Mouse (Mus musculus) mouse trophoblast stem cell (cell line): ENCODE measurements at regions not wholly inside any gene's neighbourhood (a gene's known extent, or its start where the extent isn't known, plus 50 kb on each side); places are given as distances from the start of the nearest gene placed in this dataset.

Source experiments
- in situ Hi-C, 2 experiments: fragments of 300-500 bp; cut with MseI, MboI; formaldehyde crosslinking; loops; 2 replicates in 1 of 2; 3 replicates in 1 of 2; pipeline ENCODE4 v1.15.1; 2025

DNA sequence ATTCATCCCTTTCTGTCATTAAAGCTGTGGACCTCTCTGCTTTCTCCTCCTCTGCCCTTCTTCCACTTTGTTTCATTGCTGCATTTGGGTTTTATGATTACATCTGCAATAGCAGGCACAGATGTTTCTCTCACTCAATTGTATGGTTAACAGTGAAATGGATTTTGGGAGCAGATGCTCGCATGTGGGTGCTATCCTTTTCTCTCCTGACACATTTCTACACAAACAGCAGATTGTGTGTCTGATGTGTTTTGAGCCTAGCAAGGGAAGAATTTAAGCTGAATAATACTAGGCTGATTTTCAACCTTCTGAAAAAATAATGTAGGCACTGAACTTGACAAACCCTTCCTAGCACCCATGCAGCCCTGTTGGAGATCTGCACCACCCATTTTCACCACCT lies 56.9 kb upstream of the Ldoc1 start:
- in situ Hi-C loops = loop anchor here in 1 of 2 experiments (10.0 kb wide), 1 partner anchor 162 kb away; no protein-coding TSS in a partner anchor

DNA sequence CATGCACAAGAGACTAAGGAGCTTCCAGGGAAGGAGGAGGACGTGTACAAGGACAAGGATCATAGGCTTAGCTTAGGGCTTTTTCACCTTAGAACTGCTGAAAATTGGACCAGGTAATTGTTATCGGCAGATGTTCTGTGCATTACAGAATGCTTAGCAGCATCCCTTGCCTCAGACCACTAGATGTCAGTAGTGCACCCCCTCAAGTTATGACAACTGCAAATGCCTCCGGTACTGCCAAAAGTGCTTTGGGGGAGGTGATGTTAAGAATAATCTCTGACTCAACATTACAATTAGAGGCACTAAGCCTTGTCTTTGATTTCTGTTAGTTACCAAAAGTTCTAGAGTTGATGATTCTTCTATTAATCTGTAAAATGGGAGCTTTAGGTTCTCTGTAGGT lies 56.2 kb upstream of the Ldoc1 start:
- in situ Hi-C loops = loop anchor here in 1 of 2 experiments (10.0 kb wide), 1 partner anchor 162 kb away; no protein-coding TSS in a partner anchor
